Mouse (Mus musculus): ENCODE results near the gene Rmi1. TPM values are rescaled to one million over a fixed set of nuclear protein-coding genes. Genes with fewer than 3 reads are reported as not detected.

Gene Rmi1
- total and polyA plus RNA-seq, 3 experiments = 15.5 to 21.4 TPM; not detected in 1

GRCm38 (mm10) chr13:58387948-58388347, 14.1 kb upstream of the Rmi1 start (continued):
- no peak for TF ChIP-seq ELF1 (IDR thresholded peaks at IDR 0.05; ENCODE audit: low read depth, low read length)
- TF ChIP-seq TCF12 (IDR thresholded peaks at IDR 0.05; ENCODE audit: low read depth, low read length) = no peak
- TF ChIP-seq SIN3A (IDR thresholded peaks at IDR 0.05; ENCODE audit: low read length) = no peak
- TF ChIP-seq ETS1 (IDR thresholded peaks at IDR 0.05; ENCODE audit: low read depth, low read length) = no peak

- H3K27me3 ChIP-seq (ENCODE audit: control insufficient read depth in 1 of 2, insufficient read depth in 2 of 2, low read length in 2 of 2) = no peaks in the 10 kb centered on the region
- H3K9me3 ChIP-seq (replicated peaks; ENCODE audit: insufficient read depth, low read length) = no peaks in the 10 kb centered on the region
- no peak for DNase-seq (ENCODE audit: low read depth, low spot score)
- peaks cover 16 to 25% of the 10 kb centered on the region in 2 experiments for H3K36me3 ChIP-seq (ENCODE audit: control insufficient read depth in 1 of 2, insufficient read depth in 2 of 2, low read length in 2 of 2)
- H3K4me3 ChIP-seq (ENCODE audit: control insufficient read depth in 1 of 2, insufficient read depth in 1 of 2, low read depth in 2 of 2, low read length in 2 of 2) = no peak overlapping the region
- peaks cover 0 to 5% of the 10 kb centered on the region in 2 experiments; a peak in 2 of 4 replicates for H3K4me1 ChIP-seq (ENCODE audit: control insufficient read depth in 1 of 2, insufficient read depth in 2 of 2, low read length in 2 of 2)
- no peaks in the 10 kb centered on the region for H3K79me2 ChIP-seq (ENCODE audit: control insufficient read depth, insufficient read depth, low read length, poor library complexity)
- H3K9ac ChIP-seq (ENCODE audit: control insufficient read depth, low read depth, low read length, poor library complexity, severe bottlenecking) = no peak overlapping the region
- TF ChIP-seq SMC3 (IDR thresholded peaks at IDR 0.05; ENCODE audit: low read depth, low read length) (no peak), RCOR1 (IDR thresholded peaks at IDR 0.05; ENCODE audit: low read depth, low read length) (no peak), NRF1 (IDR thresholded peaks at IDR 0.05; ENCODE audit: insufficient read depth, low read depth, low read length, poor library complexity, severe bottlenecking) (no peak), BHLHE40 (IDR thresholded peaks at IDR 0.05; ENCODE audit: borderline replicate concordance, low read depth, low read length) (no peak), USF1 (IDR thresholded peaks at IDR 0.05; ENCODE audit: low read depth, low read length) (no peak), MEF2A (IDR thresholded peaks at IDR 0.05; ENCODE audit: extremely low read depth, insufficient replicate concordance, low read depth, low read length, poor library complexity, severe bottlenecking) (no peak), TCF12 (IDR thresholded peaks at IDR 0.05; ENCODE audit: low read depth, low read length) (no peak), MAFK (IDR thresholded peaks at IDR 0.05; ENCODE audit: borderline replicate concordance, low read depth, low read length) (no peak), ELF1 (IDR thresholded peaks at IDR 0.05; ENCODE audit: low read depth, low read length) (no peak), E2F4 (IDR thresholded peaks at IDR 0.05; ENCODE audit: borderline replicate concordance, low read depth, low read length) (no peak), RAD21 (IDR thresholded peaks at IDR 0.05; ENCODE audit: low read depth, low read length) (no peak), TAL1 (IDR thresholded peaks at IDR 0.05; ENCODE audit: low read length) (no peak), ZMIZ1 (IDR thresholded peaks at IDR 0.05; ENCODE audit: low read depth, low read length) (no peak)
- H3K27ac ChIP-seq (ENCODE audit: control insufficient read depth, low read depth, low read length) = peak overlapping the region; percentile 23; the same call in 1 of the 2 replicates
These were observed 13.7 kb upstream of the Rmi1 start for GRCm38 (mm10) chr13:58388379-58388778.

- Histone ChIP-seq H3K27me3 (ENCODE audit: control insufficient read depth in 1 of 2, insufficient read depth in 2 of 2, low read length in 2 of 2) (no peaks in the 10 kb centered on the region), H3K9me3 (replicated peaks; ENCODE audit: insufficient read depth, low read length) (no peaks in the 10 kb centered on the region), H3K27ac (ENCODE audit: control insufficient read depth, low read depth, low read length) (peak overlapping the region; percentile 42), H3K36me3 (ENCODE audit: control insufficient read depth in 1 of 2, insufficient read depth in 2 of 2, low read length in 2 of 2) (peaks cover 16 to 33% of the 10 kb centered on the region in 2 experiments), H3K9ac (ENCODE audit: control insufficient read depth, low read depth, low read length, poor library complexity, severe bottlenecking) (no peak overlapping the region), H3K79me2 (ENCODE audit: control insufficient read depth, insufficient read depth, low read length, poor library complexity) (no peaks in the 10 kb centered on the region), H3K4me3 (ENCODE audit: control insufficient read depth in 1 of 2, insufficient read depth in 1 of 2, low read depth in 2 of 2, low read length in 2 of 2) (no peak overlapping the region), H3K4me1 (ENCODE audit: control insufficient read depth in 1 of 2, insufficient read depth in 2 of 2, low read length in 2 of 2) (peaks cover 0 to 5% of the 10 kb centered on the region in 2 experiments; a peak in 2 of 4 replicates)
- DNase-seq (ENCODE audit: low read depth, low spot score) = peak; percentile 62
- TF ChIP-seq MXI1 (IDR thresholded peaks at IDR 0.05; ENCODE audit: low read depth, low read length) (no peak), RCOR1 (IDR thresholded peaks at IDR 0.05; ENCODE audit: low read depth, low read length) (no peak), NELFE (IDR thresholded peaks at IDR 0.05; ENCODE audit: low read depth, low read length) (peak; percentile 30; the same call in 1 of the 2 replicates), MYC (IDR thresholded peaks at IDR 0.05; ENCODE audit: low read depth, low read length) (no peak), HCFC1 (IDR thresholded peaks at IDR 0.05; ENCODE audit: low read depth, low read length) (peak; percentile 14; the same call in 1 of the 2 replicates), POLR2AphosphoS5 (IDR thresholded peaks at IDR 0.05; ENCODE audit: borderline replicate concordance, low read depth, low read length) (no peak; the same call in 1 of the 2 replicates), KAT2A (conservative IDR thresholded peaks at IDR 0.05; ENCODE audit: low read depth, low read length) (no peak), BHLHE40 (IDR thresholded peaks at IDR 0.05; ENCODE audit: borderline replicate concordance, low read depth, low read length) (peak; percentile 19; the same call in 1 of the 2 replicates), MAZ (IDR thresholded peaks at IDR 0.05; ENCODE audit: low read depth, low read length) (0 out of 2 replicates have a peak, but pooled peaks have one; percentile 22), JUND (IDR thresholded peaks at IDR 0.05; ENCODE audit: low read depth, low read length) (no peak), SMC3 (IDR thresholded peaks at IDR 0.05; ENCODE audit: low read depth, low read length) (peak; percentile 5; the same call in 1 of the 2 replicates), ZNF384 (IDR thresholded peaks at IDR 0.05; ENCODE audit: low read depth, low read length) (no peak), ZKSCAN1 (IDR thresholded peaks at IDR 0.05; ENCODE audit: low read depth, low read length) (no peak; the same call in 1 of the 2 replicates), POLR2AphosphoS2 (IDR thresholded peaks at IDR 0.05; ENCODE audit: low read length) (peak; percentile 95), ETS1 (IDR thresholded peaks at IDR 0.05; ENCODE audit: low read depth, low read length) (no peak), POLR2A (IDR thresholded peaks at IDR 0.05; ENCODE audit: control insufficient read depth in 1 of 2, insufficient read depth in 1 of 2, low read depth in 1 of 2, low read length in 2 of 2, poor library complexity in 1 of 2) (peak in 1 of 2 experiments; percentile 60; a peak in 2 of 4 replicates), RAD21 (IDR thresholded peaks at IDR 0.05; ENCODE audit: low read depth, low read length) (no peak)
These were observed 12.6 kb upstream of the Rmi1 start for GRCm38 (mm10) chr13:58389324-58389951.

Data from MEL (cell line).